Mouse (Mus musculus) kidney, postnatal 10 days (tissue): ENCODE data around the gene Vps13d.

ENCODE experiments used
- DNase-seq: peaks from one replicate; pipeline ENCODE4 v3.0.0; 2021; ENCODE audit warnings: mixed read lengths

Gene Vps13d

GRCm38 (mm10) chr4:144998808-144999571, 195.8 kb downstream of the Vps13d start:
- no peak for DNase-seq

- DNase-seq, result peak; percentile 38
Measured at GRCm38 (mm10) chr4:144997887-144998658, 196.7 kb downstream of the Vps13d start.

GRCm38 (mm10) chr4:144996996-144997820, 197.6 kb downstream of the Vps13d start:
- DNase-seq, result peak; percentile 35

DNA sequence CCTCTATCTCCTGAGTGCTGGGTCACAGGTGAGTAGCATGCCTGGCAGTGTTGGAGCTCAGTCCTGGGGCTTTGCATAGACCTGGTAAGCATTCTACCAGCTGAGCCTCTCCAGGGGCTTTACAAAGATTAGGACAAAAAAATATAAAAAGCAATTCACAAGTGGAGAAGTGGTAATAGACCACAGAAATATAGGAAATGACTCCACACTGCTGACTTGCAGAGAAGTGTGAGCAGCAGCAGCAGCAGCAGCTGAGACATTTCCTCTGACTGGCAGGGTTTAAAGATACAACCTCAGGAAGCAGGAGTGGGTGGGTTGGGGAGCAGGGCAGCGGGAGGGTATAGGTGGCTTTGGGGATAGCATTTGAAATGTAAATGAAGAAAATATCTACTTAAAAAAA, 199.0 kb downstream of the Vps13d start:
- no peak for DNase-seq

- peak; percentile 41 for DNase-seq
Measured at GRCm38 (mm10) chr4:144993047-144993917, 201.5 kb downstream of the Vps13d start.

- DNase-seq, result peak; percentile 81
Measured at GRCm38 (mm10) chr4:144992413-144992812, 202.4 kb downstream of the Vps13d start.

GRCm38 (mm10) chr4:144988443-144989206, 206.2 kb downstream of the Vps13d start:
- peak; percentile 44 for DNase-seq

DNA sequence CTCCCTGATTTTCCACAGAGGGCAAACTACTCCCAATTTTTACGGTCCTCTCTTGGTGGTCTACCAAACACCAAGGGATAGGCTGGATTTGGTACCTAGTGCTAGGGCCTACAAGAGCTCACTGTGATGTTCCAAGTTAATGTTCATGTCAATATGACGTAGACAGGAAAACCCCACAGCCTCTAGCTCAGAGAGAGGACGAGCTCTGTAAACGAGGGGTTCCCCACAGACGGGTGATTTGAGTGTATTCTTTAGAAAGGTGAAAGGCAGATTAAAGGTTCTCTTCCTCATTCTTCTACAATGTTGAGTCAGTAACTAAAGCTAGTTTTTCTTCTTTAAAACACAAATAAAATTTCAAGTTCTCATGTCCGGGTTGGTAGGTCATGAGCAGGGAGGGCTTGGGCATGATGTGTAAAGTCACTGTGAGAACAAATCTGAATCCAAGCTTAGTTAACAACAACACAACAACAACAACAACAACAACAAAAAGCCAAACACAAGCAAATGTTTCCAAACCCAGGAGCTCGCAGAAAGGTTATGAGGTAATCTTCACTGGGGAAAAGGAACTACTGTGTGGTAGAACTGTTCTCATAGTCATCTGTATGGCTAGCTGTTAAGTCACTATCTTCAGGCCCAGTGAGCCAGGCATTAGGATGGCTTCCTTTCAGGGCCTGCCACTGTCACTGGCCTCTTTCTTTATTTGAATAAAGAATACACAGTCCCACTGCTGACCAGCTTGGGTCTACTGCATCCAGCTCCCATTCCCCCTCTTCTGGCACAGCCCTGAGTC, 208.6 kb downstream of the Vps13d start:
- no peak for DNase-seq

DNA sequence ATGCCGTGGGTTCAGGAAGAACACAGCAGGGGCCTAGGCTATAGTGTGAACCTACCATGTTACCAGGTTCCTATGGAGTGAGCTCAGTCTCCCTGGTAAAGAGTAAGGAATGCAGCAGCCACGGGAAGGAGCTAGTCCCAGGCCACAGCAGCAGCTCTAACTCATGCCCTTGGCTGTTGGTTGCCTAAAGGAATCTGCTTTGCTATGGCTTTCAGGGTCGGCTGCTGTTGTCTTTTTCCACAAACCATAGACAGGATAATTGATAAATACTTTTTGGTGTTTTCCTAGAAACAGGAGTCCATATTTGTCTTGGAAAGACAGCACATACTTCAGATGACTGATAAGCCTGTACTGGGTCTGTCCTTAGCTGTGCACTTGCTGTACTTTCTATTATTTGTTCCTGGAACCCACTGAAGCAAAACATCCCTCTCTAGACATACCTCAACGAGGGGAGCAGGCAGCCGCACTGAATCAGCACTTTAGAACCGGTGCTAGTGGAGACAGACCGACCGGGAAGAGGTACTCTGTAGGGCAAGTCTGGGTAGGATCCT, 210.9 kb downstream of the Vps13d start:
- DNase-seq, result peak; percentile 68

GRCm38 (mm10) chr4:144983228-144983744, 211.5 kb downstream of the Vps13d start:
- DNase-seq, result peak; percentile 71

- peak; percentile 64 for DNase-seq
Measured at GRCm38 (mm10) chr4:144980811-144981551, 213.8 kb downstream of the Vps13d start.

GRCm38 (mm10) chr4:144980110-144980509, 214.7 kb downstream of the Vps13d start:
- no peak for DNase-seq

DNA sequence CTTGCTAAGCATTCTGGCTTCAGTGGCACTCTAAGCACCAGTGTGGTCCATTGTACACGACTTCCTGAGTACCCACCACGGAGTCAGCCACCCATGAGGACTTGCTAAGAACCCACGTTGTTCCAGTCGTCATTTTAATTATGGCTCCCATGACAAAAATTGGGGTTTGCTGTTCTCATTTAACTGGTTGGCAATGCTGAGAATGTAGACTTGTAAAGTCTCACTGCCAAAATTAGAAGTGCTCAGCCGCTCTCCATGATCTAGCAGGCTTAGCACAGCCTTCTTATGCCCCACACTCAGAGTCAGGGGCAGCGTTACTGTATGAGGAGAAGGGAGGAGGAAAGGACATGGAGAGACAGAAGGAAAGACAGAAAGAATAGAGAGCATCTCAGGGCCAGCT, 216.8 kb downstream of the Vps13d start:
- no peak for DNase-seq

DNA sequence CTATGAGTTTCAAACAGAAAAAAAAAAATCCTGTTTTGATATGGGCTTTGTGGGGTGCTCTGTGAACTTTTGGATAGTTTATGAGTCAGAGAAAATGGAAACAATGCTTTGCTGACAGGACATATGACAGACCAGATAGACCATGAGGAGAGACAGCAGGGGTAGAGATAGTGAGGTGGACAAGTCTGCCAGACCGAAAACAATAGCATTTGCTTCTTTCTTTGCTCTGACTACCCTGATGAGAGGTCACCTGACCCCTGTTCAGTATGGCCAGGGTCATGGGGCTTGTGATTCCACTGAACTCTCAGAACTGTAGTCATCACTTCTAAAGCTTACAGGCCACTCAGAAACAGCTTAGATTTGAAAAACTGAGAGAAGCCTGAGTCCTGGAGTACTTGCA, 217.7 kb downstream of the Vps13d start:
- DNase-seq, result no peak

GRCm38 (mm10) chr4:144975505-144975904, 219.3 kb downstream of the Vps13d start:
- no peak for DNase-seq

GRCm38 (mm10) chr4:144974458-144974857, 220.3 kb downstream of the Vps13d start:
- DNase-seq, result no peak

- peak; percentile 66 for DNase-seq
Measured at GRCm38 (mm10) chr4:144972948-144973720, 221.7 kb downstream of the Vps13d start.

DNA sequence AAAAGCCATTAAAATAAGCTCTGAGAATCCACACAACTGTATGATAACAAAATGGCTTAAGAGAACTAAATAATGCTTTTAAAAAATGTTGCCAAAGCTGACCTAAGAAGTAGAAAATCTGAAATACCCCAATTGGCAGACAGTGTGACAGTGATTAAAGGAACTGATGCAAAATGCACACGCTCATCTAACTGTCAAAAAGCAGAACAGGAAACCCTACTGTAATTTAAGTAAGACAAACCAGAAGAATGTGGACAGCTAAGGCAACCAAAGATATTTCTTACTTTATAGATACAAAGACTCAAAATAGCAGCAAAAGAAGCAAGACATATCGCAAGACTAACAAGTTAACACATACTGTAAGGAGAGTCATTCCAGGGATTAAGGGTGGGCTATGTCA, 223.8 kb downstream of the Vps13d start:
- no peak for DNase-seq
